Mouse (Mus musculus) midbrain, embryonic 10.5 days (tissue): Measurements from ENCODE around the gene Hist1h4a. TPM values are rescaled to one million over a fixed set of nuclear protein-coding genes. Genes with fewer than 3 reads are reported as not detected.

Experiments used
- DNase-seq: peaks from one replicate; pipeline ENCODE4 v3.0.0-alpha.2; 2017; ENCODE audit warnings: low spot score
- H3K27ac ChIP-seq: fragments of 300-500 bp; sonication (generic); replicated peaks from 2 replicates; pipeline ENCODE4 v1.5.1; 2016; ENCODE audit warnings: mild to moderate bottlenecking
- H3K27me3 ChIP-seq: fragments of 300-500 bp; sonication (generic); 2 replicates; pipeline ENCODE4 v1.6.1; 2016; ENCODE audit warnings: low read depth, mild to moderate bottlenecking; ENCODE audit not compliant: poor library complexity, severe bottlenecking
- H3K36me3 ChIP-seq: fragments of 300-500 bp; sonication (generic); 2 replicates; pipeline ENCODE4 v1.6.1; 2016; ENCODE audit warnings: mild to moderate bottlenecking, moderate library complexity
- H3K4me1 ChIP-seq: fragments of 300-500 bp; sonication (generic); 2 replicates; pipeline ENCODE4 v1.6.1; 2016
- H3K4me3 ChIP-seq: fragments of 300-500 bp; sonication (generic); 2 replicates; pipeline ENCODE4 v1.5.1; 2016; ENCODE audit warnings: mild to moderate bottlenecking, moderate library complexity
- H3K9me3 ChIP-seq: fragments of 300-500 bp; sonication (generic); replicated peaks from 2 replicates; pipeline ENCODE4 v1.6.1; 2016; ENCODE audit warnings: mild to moderate bottlenecking
- WGBS: fragments of 180-500 bp; shearing (Covaris S2); methylation state at CpG from one replicate; pipeline ENCODE4 v1.1.7; 2016; 5-methylcytosine and 5-hydroxymethylcytosine counted together
- polyA plus RNA-seq: library from polyadenylated mRNA; unstranded; fragments of >200 nt; fragmentation: Nextera tagmentation; extraction: Ambion mirVana; gene quantifications from 2 replicates; pipeline ENCODE4 v1.2.1, GENCODE M21; 2016

Gene Hist1h4a
- polyA plus RNA-seq, 1 experiment from 2014 or later, result 0.42 TPM

GRCm38 (mm10) chr13:23744421-23745380, 16.3 kb downstream of the Hist1h4a start:
- 3% methylated on average over 16 of the region's 36 CpGs for WGBS
- DNase-seq, result no peak
- no peaks in the 10 kb centered on the region for H3K9me3 ChIP-seq
- H3K4me1 ChIP-seq, result peaks cover 49% of the 10 kb centered on the region
- H3K27me3 ChIP-seq, result no peaks in the 10 kb centered on the region
- H3K36me3 ChIP-seq, result no peaks in the 10 kb centered on the region
- H3K27ac ChIP-seq, result peak overlapping the region; percentile 97
- H3K4me3 ChIP-seq, result peak overlapping the region; percentile 59

DNA sequence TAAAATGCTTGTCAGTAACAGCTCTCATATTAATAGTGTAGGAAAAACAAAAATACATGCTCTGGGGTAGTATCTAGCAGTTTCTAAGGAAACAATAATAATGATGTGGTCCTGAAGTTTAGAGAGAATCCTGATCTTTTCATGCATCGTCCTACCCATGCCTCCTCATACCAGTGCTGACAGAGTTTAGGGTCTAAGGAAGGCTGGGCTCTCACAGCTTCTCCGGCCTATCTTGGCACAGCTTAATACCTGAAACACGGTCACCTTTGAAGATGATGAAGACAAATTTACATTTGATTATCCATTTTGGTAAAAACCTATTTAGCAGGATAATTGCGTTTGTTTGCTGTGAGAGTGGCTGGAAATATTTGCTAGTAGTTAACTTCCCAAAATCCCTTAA, 17.1 kb downstream of the Hist1h4a start:
- H3K27ac ChIP-seq, result peak overlapping the region; percentile 97
- no peaks in the 10 kb centered on the region for H3K9me3 ChIP-seq
- no peaks in the 10 kb centered on the region for H3K27me3 ChIP-seq
- DNase-seq, result no peak
- peaks cover 57% of the 10 kb centered on the region for H3K4me1 ChIP-seq
- peak overlapping the region; percentile 59 for H3K4me3 ChIP-seq
- H3K36me3 ChIP-seq, result no peaks in the 10 kb centered on the region
- WGBS, result 55% methylated on average over 4 of the region's 4 CpGs

- Histone ChIP-seq H3K4me1 (peaks cover 53% of the 10 kb centered on the region), H3K36me3 (no peaks in the 10 kb centered on the region), H3K27me3 (no peaks in the 10 kb centered on the region), H3K27ac (peak overlapping the region; percentile 75), H3K4me3 (no peak overlapping the region), H3K9me3 (no peaks in the 10 kb centered on the region)
- DNase-seq, result peak; percentile 11
- 85% methylated on average over 5 of the region's 5 CpGs for WGBS
Measured at GRCm38 (mm10) chr13:23743215-23743614, 17.8 kb downstream of the Hist1h4a start.

- peak; percentile 9 for DNase-seq
- no peaks in the 10 kb centered on the region for H3K27me3 ChIP-seq
- H3K27ac ChIP-seq, result peak overlapping the region; percentile 46; the same call in 1 of the 2 replicates
- peaks cover 46% of the 10 kb centered on the region for H3K4me1 ChIP-seq
- H3K4me3 ChIP-seq, result no peak overlapping the region
- H3K9me3 ChIP-seq, result no peaks in the 10 kb centered on the region
- H3K36me3 ChIP-seq, result no peaks in the 10 kb centered on the region
Measured at GRCm38 (mm10) chr13:23742007-23742406, 19.0 kb downstream of the Hist1h4a start.

- DNase-seq, result no peak
- 63% methylated on average over 5 of the region's 5 CpGs for WGBS
- Histone ChIP-seq H3K27me3 (no peaks in the 10 kb centered on the region), H3K36me3 (no peaks in the 10 kb centered on the region), H3K4me3 (peak overlapping the region; percentile 67), H3K4me1 (peaks cover 46% of the 10 kb centered on the region), H3K9me3 (no peaks in the 10 kb centered on the region), H3K27ac (peak overlapping the region; percentile 96)
Measured at GRCm38 (mm10) chr13:23740910-23741309, 20.1 kb downstream of the Hist1h4a start.

- H3K36me3 ChIP-seq, result no peaks in the 10 kb centered on the region
- no peaks in the 10 kb centered on the region for H3K27me3 ChIP-seq
- H3K9me3 ChIP-seq, result no peaks in the 10 kb centered on the region
- H3K27ac ChIP-seq, result peak overlapping the region; percentile 96
- 42% methylated on average over 13 of the region's 13 CpGs for WGBS
- DNase-seq, result peak; percentile 12
- peak overlapping the region; percentile 67 for H3K4me3 ChIP-seq
- H3K4me1 ChIP-seq, result peaks cover 46% of the 10 kb centered on the region
Measured at GRCm38 (mm10) chr13:23740256-23740840, 20.7 kb downstream of the Hist1h4a start.

DNA sequence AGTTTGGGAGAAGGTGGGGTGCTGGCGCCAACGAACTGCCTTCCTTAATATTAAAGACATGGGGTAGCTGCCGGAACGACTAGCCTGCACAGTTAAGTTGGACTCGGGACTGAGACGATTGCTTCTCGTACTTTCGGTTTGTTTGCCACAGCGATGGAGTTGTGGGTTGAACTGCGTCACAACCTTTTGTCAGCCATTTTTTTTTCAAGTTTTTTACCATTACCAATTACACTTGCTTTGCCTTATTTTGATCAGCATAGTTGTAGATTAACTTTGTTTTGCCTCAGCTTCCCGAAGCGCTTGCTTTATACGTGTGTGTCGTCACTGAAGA, 21.1 kb downstream of the Hist1h4a start:
- Histone ChIP-seq H3K36me3 (no peaks in the 10 kb centered on the region), H3K4me3 (peak overlapping the region; percentile 67), H3K27ac (peak overlapping the region; percentile 96), H3K4me1 (peaks cover 45% of the 10 kb centered on the region), H3K27me3 (no peaks in the 10 kb centered on the region), H3K9me3 (no peaks in the 10 kb centered on the region)
- 2% methylated on average over 14 of the region's 14 CpGs for WGBS
- no peak for DNase-seq

GRCm38 (mm10) chr13:23739069-23739921, 21.7 kb downstream of the Hist1h4a start:
- Histone ChIP-seq H3K4me1 (peaks cover 39% of the 10 kb centered on the region), H3K27me3 (no peaks in the 10 kb centered on the region), H3K36me3 (no peaks in the 10 kb centered on the region), H3K27ac (peak overlapping the region; percentile 96), H3K9me3 (no peaks in the 10 kb centered on the region), H3K4me3 (peak overlapping the region; percentile 67)
- DNase-seq, result peak; percentile 89
- under 1% methylated on average over 39 of the region's 39 CpGs for WGBS

DNA sequence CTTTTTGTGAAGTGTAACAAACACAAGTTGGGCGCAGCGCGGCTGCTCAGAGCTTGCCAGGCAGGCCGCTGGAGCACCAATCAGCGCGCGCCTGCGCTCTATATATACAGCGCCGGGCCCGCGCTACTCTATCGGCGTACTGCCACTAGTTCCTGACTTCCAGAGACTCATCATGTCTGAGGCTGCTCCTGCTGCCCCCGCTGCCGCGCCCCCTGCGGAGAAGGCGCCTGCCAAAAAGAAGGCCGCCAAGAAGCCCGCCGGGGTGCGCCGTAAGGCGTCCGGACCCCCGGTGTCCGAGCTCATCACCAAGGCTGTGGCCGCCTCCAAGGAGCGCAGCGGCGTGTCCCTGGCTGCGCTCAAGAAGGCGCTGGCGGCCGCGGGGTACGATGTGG, 22.4 kb downstream of the Hist1h4a start, which contains the start of gene Hist1h1c:
TSS of gene Hist1h1c (plus strand) at position 132 of the 392 bp plus-strand sequence.
- H3K4me1 ChIP-seq, result peaks cover 34% of the 10 kb centered on the region
- H3K36me3 ChIP-seq, result no peaks in the 10 kb centered on the region
- peak; percentile 91 for DNase-seq
- WGBS, result under 1% methylated on average over 38 of the region's 38 CpGs
- H3K27ac ChIP-seq, result peak within 1 kb of the TSS; percentile 96
- H3K4me3 ChIP-seq, result peak within 1 kb of the TSS; percentile 67
- H3K9me3 ChIP-seq, result no peaks in the 10 kb centered on the region
- H3K27me3 ChIP-seq, result no peaks in the 10 kb centered on the region

DNA sequence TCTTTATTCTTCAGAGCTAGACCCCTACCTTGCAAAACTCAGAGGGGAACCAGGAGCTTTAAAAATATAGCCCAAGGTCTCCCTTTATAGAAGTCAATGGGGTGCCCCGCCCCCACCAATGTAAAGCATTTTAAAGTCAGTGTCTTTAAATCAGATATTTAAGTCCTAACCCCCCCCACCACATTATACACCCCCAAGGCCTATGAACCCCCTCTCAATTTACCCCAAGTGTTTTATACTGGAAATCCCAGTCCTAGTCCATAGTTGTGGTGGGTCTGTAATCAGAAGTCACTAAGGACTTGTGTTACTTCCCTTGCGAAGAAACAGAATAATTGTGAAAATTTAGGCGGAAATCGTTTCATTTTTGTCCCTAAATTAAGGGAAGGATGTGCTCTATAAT, 23.0 kb downstream of the Hist1h4a start:
- no peak for DNase-seq
- H3K4me3 ChIP-seq, result peak overlapping the region; percentile 67
- H3K9me3 ChIP-seq, result no peaks in the 10 kb centered on the region
- H3K27ac ChIP-seq, result peak overlapping the region; percentile 96
- peaks cover 34% of the 10 kb centered on the region for H3K4me1 ChIP-seq
- H3K36me3 ChIP-seq, result no peaks in the 10 kb centered on the region
- WGBS, result 22% methylated on average over 4 of the region's 4 CpGs
- no peaks in the 10 kb centered on the region for H3K27me3 ChIP-seq

DNA sequence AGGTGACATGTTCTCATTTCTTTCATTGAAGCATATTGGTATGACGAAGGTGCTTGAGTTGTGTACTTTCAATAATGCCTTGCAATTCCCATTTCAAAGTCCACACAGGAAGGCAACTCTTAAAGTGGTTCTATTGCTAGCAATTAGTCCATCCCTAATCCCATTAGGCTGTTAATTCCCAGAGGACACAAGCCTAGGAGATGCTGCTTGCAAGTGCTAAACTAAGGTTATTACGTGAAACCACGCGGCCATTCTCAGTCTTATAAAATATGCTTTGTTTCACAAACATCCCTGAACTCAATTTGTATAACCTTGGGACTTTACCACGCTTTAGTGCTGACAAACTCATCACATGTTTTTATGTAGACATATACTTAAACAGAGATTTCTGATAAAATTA, 23.9 kb downstream of the Hist1h4a start:
- H3K27ac ChIP-seq, result peak overlapping the region; percentile 96; the same call in 1 of the 2 replicates
- no peak for DNase-seq
- H3K4me3 ChIP-seq, result no peak overlapping the region
- peaks cover 32% of the 10 kb centered on the region for H3K4me1 ChIP-seq
- H3K36me3 ChIP-seq, result no peaks in the 10 kb centered on the region
- H3K9me3 ChIP-seq, result no peaks in the 10 kb centered on the region
- WGBS, result 81% methylated on average over 5 of the region's 5 CpGs
- H3K27me3 ChIP-seq, result no peaks in the 10 kb centered on the region

DNA sequence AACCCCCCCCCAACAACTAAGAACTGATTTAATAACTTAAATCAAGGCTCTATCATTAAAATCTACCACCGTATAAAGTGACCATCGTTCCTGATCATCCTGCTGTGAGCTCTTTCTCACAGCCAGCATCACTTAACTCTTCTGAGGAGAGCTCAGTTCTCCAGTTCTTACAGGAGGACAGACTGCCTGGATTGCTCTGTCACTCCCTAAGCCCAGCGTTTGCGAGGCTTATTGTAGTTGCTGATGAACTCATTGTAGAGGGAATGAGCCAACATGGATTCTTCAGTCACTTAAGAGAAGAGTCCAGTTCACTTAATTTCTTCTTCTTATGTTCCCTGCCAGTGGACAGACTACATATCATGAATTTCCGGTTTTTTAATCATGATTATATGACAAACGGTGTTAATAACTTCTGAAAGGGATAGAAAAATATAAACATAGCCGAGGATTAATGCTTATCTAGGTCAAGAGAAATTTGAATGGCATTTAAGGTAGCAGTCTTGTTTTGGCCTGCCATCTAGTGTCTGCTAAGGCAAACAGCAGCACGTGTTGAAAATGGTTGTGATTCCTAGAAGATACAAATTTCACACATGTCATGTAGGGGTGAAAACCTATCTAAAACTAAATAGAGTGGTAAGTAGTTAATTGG, 28.8 kb downstream of the Hist1h4a start:
- Histone ChIP-seq H3K9me3 (no peaks in the 10 kb centered on the region), H3K4me1 (no peaks in the 10 kb centered on the region), H3K4me3 (no peak overlapping the region), H3K27me3 (no peaks in the 10 kb centered on the region), H3K36me3 (no peaks in the 10 kb centered on the region), H3K27ac (no peak overlapping the region)
- no peak for DNase-seq
- WGBS, result 31% methylated on average over 8 of the region's 8 CpGs
